Mouse (Mus musculus): ENCODE measurements around the gene Arid5b. TPM values are rescaled to one million over a fixed set of nuclear protein-coding genes. Genes with fewer than 3 reads are reported as not detected.

Arid5b gene
- polyA plus RNA-seq, 1 experiment from 2014 or later: 50.2 TPM

DNA sequence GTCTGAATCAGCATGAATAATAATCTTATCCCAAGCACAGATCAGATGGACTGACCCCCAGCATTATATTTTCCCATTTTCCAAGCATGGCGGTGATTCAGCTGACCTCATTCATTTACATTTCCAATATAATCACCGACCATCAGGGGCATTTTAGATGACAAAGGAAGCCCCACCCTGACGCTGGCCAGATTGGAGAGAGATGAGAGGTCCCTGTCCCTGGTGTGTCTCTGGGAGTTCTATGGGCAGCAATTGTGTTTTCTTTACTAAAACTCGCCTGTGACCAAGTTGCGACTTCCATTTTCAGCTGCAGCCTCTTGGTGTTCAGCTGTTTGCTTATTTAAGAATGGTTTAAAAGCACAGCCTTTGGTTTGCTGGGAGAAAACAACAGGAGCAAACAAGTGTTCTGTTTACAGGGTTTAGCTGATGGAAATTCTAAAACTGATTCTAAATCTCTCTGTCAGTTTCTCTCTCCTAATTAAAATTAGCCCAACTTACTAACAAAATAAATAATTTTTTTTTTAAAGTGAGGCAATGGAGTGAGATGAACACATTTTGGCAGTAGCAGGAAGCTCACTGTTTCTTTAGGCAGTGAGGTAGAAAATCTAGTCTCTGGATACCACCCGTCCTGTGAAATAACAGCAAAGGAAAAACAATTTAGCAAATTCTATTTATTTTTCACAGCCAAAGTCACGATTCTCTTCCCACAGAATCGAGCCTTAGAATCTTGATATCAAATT lies 214.6 kb downstream of the Arid5b start:
- H3K9me3 ChIP-seq (replicated peaks): no peaks in the 10 kb centered on the region
- no peak overlapping the region for H3K27ac ChIP-seq (replicated peaks)
- no peak overlapping the region for H3K9ac ChIP-seq
- H3K4me1 ChIP-seq: no peaks in the 10 kb centered on the region
- no peak for ATAC-seq (ENCODE audit: insufficient number of reproducible peaks, low FRiP score, low TSS enrichment, low read depth)
- no peak overlapping the region for H3K4me3 ChIP-seq (replicated peaks)
- H3K4me2 ChIP-seq (replicated peaks): no peak overlapping the region
- 53% methylated on average over 8 of the region's 8 CpGs for WGBS
- no peaks in the 10 kb centered on the region for H3K27me3 ChIP-seq
- H3K36me3 ChIP-seq: no peaks in the 10 kb centered on the region

DNA sequence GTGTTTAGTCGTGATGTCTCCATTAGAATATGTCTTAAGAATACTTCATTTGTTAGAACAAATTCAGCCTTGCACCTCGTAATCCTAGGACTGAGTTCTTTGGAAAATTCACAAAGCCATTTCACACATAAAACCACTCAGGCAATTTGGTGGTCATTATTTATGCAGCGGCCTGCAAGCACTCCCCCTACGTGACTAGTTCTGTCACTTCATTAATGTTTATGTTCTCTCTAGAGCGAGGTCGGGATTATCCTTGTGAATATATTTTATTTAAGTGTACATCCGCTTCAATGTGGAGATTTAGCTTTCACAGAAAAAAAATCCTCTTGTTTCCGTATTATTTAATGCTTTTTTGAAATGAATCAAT lies 217.3 kb downstream of the Arid5b start:
- Histone ChIP-seq H3K27ac (replicated peaks) (no peak overlapping the region), H3K4me1 (no peaks in the 10 kb centered on the region), H3K4me3 (replicated peaks) (no peak overlapping the region), H3K36me3 (no peaks in the 10 kb centered on the region), H3K4me2 (replicated peaks) (no peak overlapping the region), H3K9me3 (replicated peaks) (no peaks in the 10 kb centered on the region), H3K27me3 (no peaks in the 10 kb centered on the region), H3K9ac (no peak overlapping the region)
- no peak for ATAC-seq (ENCODE audit: insufficient number of reproducible peaks, low FRiP score, low TSS enrichment, low read depth)
- 79% methylated on average over 8 of the region's 8 CpGs for WGBS

DNA sequence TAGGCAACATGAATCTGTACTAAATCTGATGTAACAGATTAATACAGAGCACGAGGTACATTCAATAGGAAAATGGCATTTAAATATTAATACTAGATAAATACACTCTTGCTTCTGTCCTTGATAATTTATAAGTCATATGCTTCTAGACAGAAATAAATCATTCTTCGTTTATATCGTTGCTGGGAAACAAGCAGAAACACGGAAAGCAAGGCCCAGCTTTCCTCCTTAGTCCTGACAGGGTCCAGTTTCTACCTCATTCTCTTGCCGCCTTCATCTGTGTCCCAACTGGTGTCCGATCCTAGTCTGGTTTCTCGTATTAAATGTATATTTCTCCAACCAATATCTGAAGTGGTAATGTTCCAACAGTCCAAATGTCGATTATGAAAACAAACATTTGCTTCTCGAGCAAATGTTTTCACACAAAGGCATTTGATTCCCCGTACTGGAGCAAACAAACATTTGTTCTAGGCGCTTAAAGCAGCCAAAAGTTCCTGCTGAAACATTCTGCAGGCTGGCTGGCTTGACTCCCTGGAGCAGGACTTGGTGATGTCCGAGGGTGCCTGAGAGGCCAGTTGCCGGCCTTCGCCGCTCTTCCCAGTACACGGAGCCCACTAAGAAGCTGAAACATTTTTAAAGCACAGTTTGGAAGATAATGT lies 217.8 kb downstream of the Arid5b start:
- H3K4me1 ChIP-seq: no peaks in the 10 kb centered on the region
- H3K27ac ChIP-seq (replicated peaks): no peak overlapping the region
- H3K9me3 ChIP-seq (replicated peaks): no peaks in the 10 kb centered on the region
- no peaks in the 10 kb centered on the region for H3K27me3 ChIP-seq
- no peak overlapping the region for H3K9ac ChIP-seq
- ATAC-seq (ENCODE audit: insufficient number of reproducible peaks, low FRiP score, low TSS enrichment, low read depth): no peak
- H3K4me2 ChIP-seq (replicated peaks): no peak overlapping the region
- H3K36me3 ChIP-seq: no peaks in the 10 kb centered on the region
- no peak overlapping the region for H3K4me3 ChIP-seq (replicated peaks)
- WGBS: 68% methylated on average over 16 of the region's 16 CpGs

DNA sequence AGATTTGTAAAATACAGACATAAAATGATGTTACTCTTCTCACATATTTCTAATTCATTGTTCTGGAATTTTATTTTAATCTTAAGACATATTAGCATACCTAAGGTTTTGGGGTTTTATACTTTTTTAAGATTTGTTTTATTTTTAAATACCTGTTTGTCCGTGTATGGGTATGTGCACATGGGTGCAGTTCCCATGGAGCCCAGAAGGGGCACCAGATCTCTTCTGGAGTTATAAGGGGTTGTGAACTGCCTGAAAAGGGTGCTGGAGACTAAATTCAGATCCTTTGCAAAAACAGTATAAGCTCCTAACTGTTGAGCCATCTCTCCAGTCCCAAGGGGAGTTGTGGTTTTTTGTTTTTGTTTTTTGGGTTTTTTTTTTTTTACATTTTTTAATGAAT lies 220.2 kb downstream of the Arid5b start:
- H3K36me3 ChIP-seq: no peaks in the 10 kb centered on the region
- no peak for ATAC-seq (ENCODE audit: insufficient number of reproducible peaks, low FRiP score, low TSS enrichment, low read depth)
- no peak overlapping the region for H3K9ac ChIP-seq
- H3K9me3 ChIP-seq (replicated peaks): no peaks in the 10 kb centered on the region
- no peaks in the 10 kb centered on the region for H3K27me3 ChIP-seq
- no peak overlapping the region for H3K27ac ChIP-seq (replicated peaks)
- no peaks in the 10 kb centered on the region for H3K4me1 ChIP-seq
- H3K4me3 ChIP-seq (replicated peaks): no peak overlapping the region
- no peak overlapping the region for H3K4me2 ChIP-seq (replicated peaks)
- 90% methylated on average over 1 of the region's 1 CpGs for WGBS

DNA sequence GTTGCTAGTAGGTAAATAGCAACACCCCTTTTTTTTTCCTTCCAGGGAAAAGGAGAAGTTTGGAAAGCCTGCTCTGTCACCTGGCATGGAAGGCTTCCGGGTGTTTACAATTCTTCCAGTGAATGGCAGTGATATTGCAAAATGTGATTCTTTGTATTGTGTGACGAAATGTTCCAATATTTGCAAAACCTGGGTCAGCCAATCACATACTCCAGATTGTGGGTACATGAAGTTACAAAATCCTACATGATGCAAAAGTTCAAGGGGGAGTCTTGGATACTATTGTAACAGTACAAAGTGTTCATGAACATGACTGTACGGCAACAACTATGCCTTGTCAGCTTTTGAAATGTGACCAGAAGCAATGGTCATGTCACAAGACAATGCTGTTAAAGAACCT lies 220.7 kb downstream of the Arid5b start:
- no peak for ATAC-seq (ENCODE audit: insufficient number of reproducible peaks, low FRiP score, low TSS enrichment, low read depth)
- WGBS: 88% methylated on average over 3 of the region's 3 CpGs
- H3K36me3 ChIP-seq: no peaks in the 10 kb centered on the region
- H3K9ac ChIP-seq: no peak overlapping the region
- no peak overlapping the region for H3K27ac ChIP-seq (replicated peaks)
- H3K27me3 ChIP-seq: no peaks in the 10 kb centered on the region
- H3K9me3 ChIP-seq (replicated peaks): no peaks in the 10 kb centered on the region
- no peaks in the 10 kb centered on the region for H3K4me1 ChIP-seq
- H3K4me3 ChIP-seq (replicated peaks): no peak overlapping the region
- no peak overlapping the region for H3K4me2 ChIP-seq (replicated peaks)

DNA sequence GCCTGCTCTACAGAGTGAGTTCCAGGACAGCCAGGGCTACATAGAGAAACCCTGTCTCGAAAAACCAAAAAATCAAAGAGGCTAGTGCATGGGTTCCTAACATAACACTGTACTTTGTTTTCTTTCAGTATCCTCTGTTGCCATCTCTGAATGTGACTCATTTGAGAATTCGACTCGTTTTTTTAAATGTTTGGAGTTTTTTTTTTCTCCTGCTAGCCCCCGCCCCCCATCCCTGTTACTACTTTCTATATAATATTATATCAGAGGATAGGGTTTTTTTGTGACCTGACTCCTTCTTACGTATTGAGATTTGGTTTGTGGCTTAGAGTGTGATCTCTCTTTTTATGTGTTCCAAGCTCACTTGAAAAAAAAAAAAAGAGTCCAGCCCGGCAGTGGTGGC lies 223.8 kb downstream of the Arid5b start:
- no peaks in the 10 kb centered on the region for H3K9me3 ChIP-seq (replicated peaks)
- H3K36me3 ChIP-seq: no peaks in the 10 kb centered on the region
- no peak overlapping the region for H3K4me2 ChIP-seq (replicated peaks)
- H3K27me3 ChIP-seq: no peaks in the 10 kb centered on the region
- 70% methylated on average over 6 of the region's 6 CpGs for WGBS
- no peak overlapping the region for H3K9ac ChIP-seq
- H3K27ac ChIP-seq (replicated peaks): no peak overlapping the region
- ATAC-seq (ENCODE audit: insufficient number of reproducible peaks, low FRiP score, low TSS enrichment, low read depth): no peak
- H3K4me1 ChIP-seq: no peaks in the 10 kb centered on the region
- no peak overlapping the region for H3K4me3 ChIP-seq (replicated peaks)

DNA sequence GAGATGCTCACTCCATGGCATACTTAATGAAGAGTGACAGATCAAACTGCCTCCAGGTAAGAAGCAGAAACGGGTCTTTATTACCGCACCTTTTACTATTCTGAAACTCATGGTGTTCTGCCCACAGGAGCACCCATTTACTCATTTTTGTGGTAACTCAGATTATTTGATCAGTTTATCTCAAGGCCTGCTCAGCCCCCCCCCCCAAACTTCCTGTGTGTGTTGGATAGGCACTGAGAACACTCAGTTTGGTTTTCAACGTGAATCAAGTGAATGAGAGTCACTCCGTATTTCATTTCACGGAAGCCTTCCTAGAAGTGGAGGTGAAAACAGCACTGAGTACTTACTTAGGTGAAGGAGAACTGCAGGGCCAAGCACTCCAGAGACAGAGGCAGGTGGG lies 224.4 kb downstream of the Arid5b start:
- WGBS: 68% methylated on average over 5 of the region's 5 CpGs
- ATAC-seq (ENCODE audit: insufficient number of reproducible peaks, low FRiP score, low TSS enrichment, low read depth): no peak
- no peaks in the 10 kb centered on the region for H3K4me1 ChIP-seq
- H3K27me3 ChIP-seq: no peaks in the 10 kb centered on the region
- no peak overlapping the region for H3K9ac ChIP-seq
- H3K27ac ChIP-seq (replicated peaks): no peak overlapping the region
- H3K4me2 ChIP-seq (replicated peaks): no peak overlapping the region
- H3K9me3 ChIP-seq (replicated peaks): no peaks in the 10 kb centered on the region
- H3K36me3 ChIP-seq: no peaks in the 10 kb centered on the region
- H3K4me3 ChIP-seq (replicated peaks): no peak overlapping the region

DNA sequence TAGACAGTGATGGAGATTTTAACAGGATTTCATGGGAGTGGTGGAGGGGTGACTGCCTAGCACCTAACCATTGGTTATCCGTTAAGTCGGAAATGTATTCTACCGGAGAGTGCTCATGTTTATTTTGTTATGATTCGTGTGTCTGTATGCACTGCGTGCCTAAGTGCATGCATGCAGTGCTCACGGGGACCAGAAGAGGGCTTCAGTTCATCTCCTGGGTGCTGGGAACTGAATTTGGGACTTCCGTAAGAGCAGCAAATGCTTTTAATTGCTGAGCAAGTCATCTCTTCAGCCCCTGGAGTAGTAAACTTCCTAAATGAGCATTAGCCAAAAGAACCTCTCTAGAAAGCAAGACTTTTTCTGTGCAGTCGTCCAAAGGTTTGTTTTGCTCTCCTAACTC lies 226.2 kb downstream of the Arid5b start:
- no peak overlapping the region for H3K9ac ChIP-seq
- H3K4me2 ChIP-seq (replicated peaks): no peak overlapping the region
- H3K27ac ChIP-seq (replicated peaks): no peak overlapping the region
- no peak overlapping the region for H3K4me3 ChIP-seq (replicated peaks)
- no peaks in the 10 kb centered on the region for H3K4me1 ChIP-seq
- 87% methylated on average over 8 of the region's 8 CpGs for WGBS
- no peaks in the 10 kb centered on the region for H3K36me3 ChIP-seq
- no peaks in the 10 kb centered on the region for H3K27me3 ChIP-seq
- ATAC-seq (ENCODE audit: insufficient number of reproducible peaks, low FRiP score, low TSS enrichment, low read depth): no peak
- H3K9me3 ChIP-seq (replicated peaks): no peaks in the 10 kb centered on the region

DNA sequence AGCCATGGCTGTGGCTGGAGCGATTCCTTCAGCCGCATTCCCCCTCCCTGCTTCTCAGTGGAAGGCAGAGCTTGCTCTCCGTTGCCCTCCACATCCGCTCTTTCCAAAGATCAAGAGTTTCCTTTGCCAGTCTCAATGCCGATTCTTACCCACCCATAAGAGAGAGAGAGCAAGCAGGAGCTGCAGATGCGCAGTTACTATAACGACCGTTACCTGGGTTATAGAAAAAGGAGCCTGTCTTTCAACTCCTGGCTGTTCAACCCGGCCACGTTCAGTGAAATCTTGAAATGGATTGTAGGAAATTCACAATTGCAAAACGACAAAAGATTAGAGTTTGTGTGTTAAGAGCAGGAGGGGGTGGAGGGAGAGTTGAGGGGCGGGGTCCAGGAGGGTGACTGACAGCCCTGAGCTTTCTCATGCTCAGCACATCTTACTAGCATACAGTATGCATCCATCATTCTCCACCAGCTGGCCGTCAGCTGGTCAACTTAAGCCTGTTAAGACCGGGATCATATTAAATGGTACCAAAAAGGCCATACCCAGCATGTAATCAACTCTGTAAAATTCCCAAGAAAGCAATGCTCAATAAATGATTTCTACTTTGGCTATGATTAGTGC lies 227.1 kb downstream of the Arid5b start:
- H3K4me3 ChIP-seq (replicated peaks): no peak overlapping the region
- no peaks in the 10 kb centered on the region for H3K27me3 ChIP-seq
- no peaks in the 10 kb centered on the region for H3K9me3 ChIP-seq (replicated peaks)
- no peak for ATAC-seq (ENCODE audit: insufficient number of reproducible peaks, low FRiP score, low TSS enrichment, low read depth)
- H3K4me2 ChIP-seq (replicated peaks): no peak overlapping the region
- H3K4me1 ChIP-seq: no peaks in the 10 kb centered on the region
- no peak overlapping the region for H3K27ac ChIP-seq (replicated peaks)
- H3K36me3 ChIP-seq: no peaks in the 10 kb centered on the region
- WGBS: 88% methylated on average over 14 of the region's 14 CpGs
- no peak overlapping the region for H3K9ac ChIP-seq

DNA sequence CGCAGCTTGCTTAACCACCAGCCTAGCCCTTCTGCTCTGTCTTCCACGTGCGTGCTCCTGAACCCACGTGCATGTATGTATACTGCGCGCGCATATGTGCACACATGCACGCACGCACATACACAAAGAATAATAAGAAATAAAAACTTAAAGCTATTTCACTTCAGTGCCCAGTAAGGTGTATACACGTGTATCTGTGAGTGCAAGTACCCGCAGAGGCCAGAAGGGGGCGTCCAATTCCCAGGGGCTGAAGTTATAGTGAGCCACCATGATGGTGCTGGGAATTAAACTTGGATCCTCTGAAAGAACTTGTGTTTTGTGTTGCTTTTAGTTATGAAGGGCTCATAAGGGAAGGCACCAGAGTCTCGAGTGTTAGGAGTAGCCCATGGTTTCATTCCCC lies 227.7 kb downstream of the Arid5b start:
- no peak overlapping the region for H3K4me2 ChIP-seq (replicated peaks)
- H3K27ac ChIP-seq (replicated peaks): no peak overlapping the region
- no peak overlapping the region for H3K4me3 ChIP-seq (replicated peaks)
- WGBS: 87% methylated on average over 13 of the region's 13 CpGs
- no peak overlapping the region for H3K9ac ChIP-seq
- H3K9me3 ChIP-seq (replicated peaks): no peaks in the 10 kb centered on the region
- ATAC-seq (ENCODE audit: insufficient number of reproducible peaks, low FRiP score, low TSS enrichment, low read depth): no peak
- H3K4me1 ChIP-seq: no peaks in the 10 kb centered on the region
- no peaks in the 10 kb centered on the region for H3K36me3 ChIP-seq
- H3K27me3 ChIP-seq: no peaks in the 10 kb centered on the region

DNA sequence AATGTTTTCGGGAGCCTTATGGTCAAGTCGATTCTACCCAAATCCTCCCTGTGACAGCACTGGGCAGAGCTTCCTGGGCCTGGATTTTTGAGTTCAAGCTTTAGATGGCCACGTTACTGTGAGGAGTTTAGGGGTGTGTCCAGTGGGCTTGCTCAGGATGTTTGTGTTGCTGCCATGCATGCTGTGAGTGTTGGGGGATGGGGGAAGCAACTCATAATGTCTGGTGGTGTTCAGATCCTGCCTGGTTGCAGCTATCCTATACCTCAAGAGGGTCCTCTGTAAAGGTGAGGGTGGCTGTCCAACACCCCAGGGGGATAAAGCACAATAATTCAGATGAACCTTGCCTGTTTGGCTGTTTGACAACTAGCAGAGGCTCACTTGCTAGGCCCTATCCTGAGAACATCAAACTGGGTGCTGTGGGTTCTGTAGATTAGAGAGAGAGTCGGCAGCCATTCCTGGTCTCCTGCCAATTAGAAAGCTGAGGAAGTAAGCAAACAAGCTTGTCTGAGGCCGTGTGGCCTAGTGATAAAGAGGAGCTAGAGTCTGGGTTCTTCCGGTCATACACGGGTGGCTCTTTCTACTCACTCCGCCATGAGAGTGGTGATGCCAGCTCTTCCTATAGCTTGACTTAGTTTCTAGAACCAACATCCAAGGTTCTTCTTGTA lies 229.8 kb downstream of the Arid5b start:
- Histone ChIP-seq H3K36me3 (no peaks in the 10 kb centered on the region), H3K9ac (no peak overlapping the region), H3K4me2 (replicated peaks) (no peak overlapping the region), H3K27me3 (no peaks in the 10 kb centered on the region), H3K9me3 (replicated peaks) (no peaks in the 10 kb centered on the region), H3K4me3 (replicated peaks) (no peak overlapping the region), H3K4me1 (no peaks in the 10 kb centered on the region), H3K27ac (replicated peaks) (no peak overlapping the region)
- ATAC-seq (ENCODE audit: insufficient number of reproducible peaks, low FRiP score, low TSS enrichment, low read depth): no peak
- WGBS: 83% methylated on average over 8 of the region's 8 CpGs
